Mouse (Mus musculus): ENCODE results near the gene Abhd14a.

GRCm38 (mm10) chr9:106452821-106453220, 5.3 kb upstream of the Abhd14a start:
- no peak for TF ChIP-seq CTCF (IDR thresholded peaks at IDR 0.05)
- TF ChIP-seq EP300 (IDR thresholded peaks at IDR 0.05): no peak

Measured in lung, postnatal 0 days (tissue).